Mouse (Mus musculus): ENCODE data around the gene Acad8.

DNA sequence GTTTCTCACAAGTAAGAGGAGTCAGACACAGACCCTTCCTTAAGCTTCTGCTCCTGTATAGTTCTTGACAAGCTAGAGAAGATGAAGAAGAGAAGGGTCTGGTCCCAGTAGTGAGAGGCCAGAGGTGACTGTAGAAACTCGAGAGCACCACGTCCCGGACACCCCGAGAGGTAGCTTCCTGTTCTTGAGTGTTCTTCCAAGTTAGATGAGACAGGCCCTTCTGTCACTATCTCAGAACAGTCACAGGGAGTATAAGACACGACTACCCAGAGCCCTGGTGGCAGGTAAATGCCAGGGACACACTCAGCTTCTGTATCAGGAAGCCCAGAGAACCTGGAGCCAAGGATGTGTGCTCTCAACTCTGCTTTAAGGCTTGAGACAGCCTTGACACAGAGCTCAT, 9.9 kb upstream of the Acad8 start:
- TF ChIP-seq CTCF (IDR thresholded peaks at IDR 0.05; ENCODE audit: borderline replicate concordance, insufficient read depth, low read length) (no peak), POLR2A (IDR thresholded peaks at IDR 0.05; ENCODE audit: low read depth, low read length) (no peak)

Data from embryonic fibroblast, embryonic 13.5 days (primary cell).